Mouse (Mus musculus): ENCODE measurements at regions not wholly inside any gene's neighbourhood (a gene's known extent, or its start where the extent isn't known, plus 50 kb on each side); places are given as distances from the start of the nearest gene placed in this dataset.

DNA sequence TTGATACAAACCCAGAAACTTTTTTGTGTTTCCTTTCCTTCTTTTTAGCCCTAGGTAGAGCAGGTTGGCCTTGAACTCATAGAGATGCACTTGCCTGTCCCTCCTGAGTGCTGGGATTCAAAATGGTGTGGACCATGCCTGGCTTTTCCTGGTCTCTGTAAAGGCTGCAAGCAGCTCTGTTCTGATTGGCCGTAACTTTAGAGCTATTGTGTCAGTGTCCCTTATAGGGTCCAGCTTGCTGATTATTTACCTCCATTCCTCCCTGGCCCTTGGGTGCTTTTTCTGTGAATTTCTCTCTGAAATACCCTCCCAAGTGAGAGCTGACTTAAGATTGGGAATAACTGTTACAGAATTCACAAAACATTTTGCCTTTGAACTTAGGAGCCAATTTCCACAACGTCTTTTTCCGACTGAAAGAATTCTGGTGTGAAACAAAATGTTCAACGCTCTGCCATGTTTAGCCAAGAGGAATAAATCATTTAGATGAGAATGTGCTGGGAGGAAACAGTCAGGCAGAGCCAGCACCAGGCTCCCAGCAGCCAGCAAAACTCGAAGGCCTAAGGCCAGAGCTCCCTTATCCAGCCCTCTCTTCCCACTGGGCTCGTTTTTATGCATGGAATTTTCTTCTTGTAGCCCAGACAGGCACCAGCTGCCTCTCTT, 180.0 kb upstream of the Pkdcc start:
- TF ChIP-seq EP300 (IDR thresholded peaks at IDR 0.05; ENCODE audit: insufficient read depth, low read depth, low read length) (no peak), POLR2A (IDR thresholded peaks at IDR 0.05; ENCODE audit: insufficient read depth, low read depth, low read length) (no peak)
